Mouse (Mus musculus): ENCODE measurements around the gene Gm13178. TPM values are rescaled to one million over a fixed set of nuclear protein-coding genes. Genes with fewer than 3 reads are reported as not detected.

Gene Gm13178
- not detected in 2 replicates for polyA plus RNA-seq (2012; rRNA removed)

DNA sequence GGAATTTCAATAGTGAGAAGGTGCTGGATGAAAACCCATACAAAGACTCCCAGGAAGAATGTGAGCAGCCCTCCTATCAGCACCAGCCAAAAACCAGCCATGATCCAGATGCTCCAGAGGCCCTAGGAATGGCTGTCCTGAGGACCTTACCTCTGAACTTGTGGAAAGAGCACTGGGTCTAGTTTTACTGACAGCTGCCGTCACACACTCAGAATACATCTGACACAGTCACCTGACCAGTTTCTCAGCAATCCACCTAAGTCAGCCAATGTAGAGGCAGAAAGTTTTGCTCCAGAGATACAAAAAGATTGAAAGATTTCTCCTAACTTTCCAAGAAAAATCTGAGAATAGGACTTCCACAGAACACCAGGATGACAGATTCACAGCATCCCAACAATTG, at the start of gene Gm13178:
Gene Gm13178, minus strand, starts transcription at position 101 of the 400 bp plus-strand sequence.
- no peak for TF ChIP-seq CTCF (IDR thresholded peaks at IDR 0.05; ENCODE audit: borderline replicate concordance, insufficient read depth, low read depth, low read length)
- no peak within 1 kb of the TSS for H3K27ac ChIP-seq (ENCODE audit: insufficient read depth, low read length)
- H3K4me3 ChIP-seq (replicated peaks; ENCODE audit: insufficient read depth, low read depth, low read length) = no peak within 1 kb of the TSS
- no peaks in the 10 kb centered on the region for H3K4me1 ChIP-seq (ENCODE audit: control insufficient read depth, insufficient read depth, low read length)
- no peak for DNase-seq
- no peaks in the 10 kb centered on the region for H3K27me3 ChIP-seq (ENCODE audit: control insufficient read depth, insufficient read depth, low read length)
- 85% methylated on average over 1 of the region's 1 CpGs for WGBS

DNA sequence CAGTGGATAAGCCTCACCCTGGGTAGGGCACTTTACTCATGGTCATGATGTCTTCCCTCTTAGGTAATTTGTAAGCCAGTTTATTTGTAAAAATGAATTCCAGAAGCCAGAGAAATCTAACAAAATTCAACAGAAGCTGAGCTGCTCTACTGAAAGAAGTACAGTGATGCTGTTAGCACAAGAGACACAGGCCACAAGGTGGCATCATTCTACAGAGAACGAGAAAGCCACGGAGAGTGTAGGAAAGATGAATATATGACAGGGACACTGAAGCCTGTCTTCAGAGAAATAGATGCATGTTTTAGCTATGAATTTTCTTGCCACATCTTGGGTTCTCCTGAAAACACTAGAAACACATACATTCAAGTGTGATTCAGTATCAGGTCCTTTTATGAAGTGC, 44.5 kb upstream of the Gm13178 start:
- Histone ChIP-seq H3K4me3 (replicated peaks; ENCODE audit: insufficient read depth, low read depth, low read length) (no peak overlapping the region), H3K27ac (ENCODE audit: insufficient read depth, low read length) (no peak overlapping the region), H3K27me3 (ENCODE audit: control insufficient read depth, insufficient read depth, low read length) (no peaks in the 10 kb centered on the region), H3K4me1 (ENCODE audit: control insufficient read depth, insufficient read depth, low read length) (no peaks in the 10 kb centered on the region)
- WGBS = 16% methylated on average over 2 of the region's 2 CpGs
- DNase-seq = peak; percentile 8 to 12
- no peak for TF ChIP-seq POLR2A (IDR thresholded peaks at IDR 0.05; ENCODE audit: borderline replicate concordance, insufficient read depth, low read length)
- no peak for TF ChIP-seq CTCF (IDR thresholded peaks at IDR 0.05; ENCODE audit: borderline replicate concordance, insufficient read depth, low read depth, low read length)

DNA sequence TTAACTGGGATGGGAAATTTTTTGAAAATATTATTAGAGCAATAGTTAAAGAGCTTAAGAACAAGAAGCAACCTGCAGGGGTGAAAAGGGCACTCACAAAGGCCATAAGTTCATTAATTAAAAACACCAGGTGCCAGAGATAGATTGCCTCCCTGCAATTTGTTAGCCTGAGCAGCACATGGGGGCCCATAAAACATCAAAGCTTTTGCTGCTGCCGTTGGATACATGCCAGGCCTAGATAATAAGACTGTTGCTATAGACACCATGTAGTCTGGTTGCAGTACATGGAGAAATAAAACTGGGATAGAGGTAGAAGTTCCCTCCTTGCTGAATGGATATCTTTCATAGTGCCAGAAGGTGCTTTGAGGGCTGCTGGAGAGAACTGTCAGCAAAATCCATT, 27.9 kb upstream of the Gm13178 start:
- no peak for TF ChIP-seq CTCF (IDR thresholded peaks at IDR 0.05; ENCODE audit: borderline replicate concordance, insufficient read depth, low read depth, low read length)
- TF ChIP-seq POLR2A (IDR thresholded peaks at IDR 0.05; ENCODE audit: borderline replicate concordance, insufficient read depth, low read length) = no peak
- no peak overlapping the region for H3K4me3 ChIP-seq (replicated peaks; ENCODE audit: insufficient read depth, low read depth, low read length)
- 14% methylated on average over 1 of the region's 1 CpGs for WGBS
- H3K27me3 ChIP-seq (ENCODE audit: control insufficient read depth, insufficient read depth, low read length) = no peaks in the 10 kb centered on the region
- no peak overlapping the region for H3K27ac ChIP-seq (ENCODE audit: insufficient read depth, low read length)
- no peak for DNase-seq
- H3K4me1 ChIP-seq (ENCODE audit: control insufficient read depth, insufficient read depth, low read length) = no peaks in the 10 kb centered on the region

DNA sequence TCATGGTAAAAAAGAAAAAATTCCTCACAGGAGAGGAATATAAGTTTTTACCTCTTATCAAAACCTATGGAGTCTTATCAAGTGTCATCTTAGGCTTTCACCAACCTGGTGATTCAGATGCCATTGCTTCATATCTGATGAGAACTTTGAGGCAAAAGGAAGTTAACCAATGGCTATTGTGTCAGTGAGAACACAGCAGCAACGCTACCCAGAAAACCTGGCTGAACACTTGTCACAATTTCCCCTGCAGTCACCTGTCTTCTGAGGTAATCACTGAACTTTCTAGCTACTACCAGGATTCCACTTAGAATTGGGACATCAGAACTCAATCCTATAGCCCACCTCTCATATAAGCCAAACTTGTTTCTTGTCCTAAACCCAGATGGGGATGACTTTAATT, 1.5 kb downstream of the Gm13178 start:
- no peak for TF ChIP-seq POLR2A (IDR thresholded peaks at IDR 0.05; ENCODE audit: borderline replicate concordance, insufficient read depth, low read length)
- no peak for TF ChIP-seq CTCF (IDR thresholded peaks at IDR 0.05; ENCODE audit: borderline replicate concordance, insufficient read depth, low read depth, low read length)
- no peak for DNase-seq
- no peaks in the 10 kb centered on the region for H3K4me1 ChIP-seq (ENCODE audit: control insufficient read depth, insufficient read depth, low read length)
- 85% methylated on average over 1 of the region's 1 CpGs for WGBS
- H3K27me3 ChIP-seq (ENCODE audit: control insufficient read depth, insufficient read depth, low read length) = no peaks in the 10 kb centered on the region
- no peak overlapping the region for H3K27ac ChIP-seq (ENCODE audit: insufficient read depth, low read length)
- H3K4me3 ChIP-seq (replicated peaks; ENCODE audit: insufficient read depth, low read depth, low read length) = no peak overlapping the region

DNA sequence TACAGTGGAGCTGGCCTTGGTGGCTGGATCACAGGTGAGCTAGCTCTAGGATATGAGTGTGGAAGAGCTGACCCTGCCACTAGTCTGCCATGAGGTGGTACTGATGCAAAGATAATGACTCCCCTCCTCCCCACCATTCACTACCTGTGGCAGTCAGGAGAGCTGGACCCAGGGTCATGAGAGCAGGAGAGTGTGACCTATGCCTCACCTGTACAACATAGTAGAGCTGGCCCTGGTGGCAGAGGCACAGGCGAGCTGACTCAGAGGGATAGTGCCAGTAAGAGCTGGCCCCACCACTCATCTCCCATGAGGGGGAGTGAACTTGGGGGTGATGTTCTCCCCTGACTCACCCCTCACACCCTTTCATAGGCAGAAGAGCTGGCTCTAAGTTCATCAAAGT, 2.9 kb downstream of the Gm13178 start:
- no peak for DNase-seq
- WGBS = 84% methylated on average over 1 of the region's 1 CpGs

DNA sequence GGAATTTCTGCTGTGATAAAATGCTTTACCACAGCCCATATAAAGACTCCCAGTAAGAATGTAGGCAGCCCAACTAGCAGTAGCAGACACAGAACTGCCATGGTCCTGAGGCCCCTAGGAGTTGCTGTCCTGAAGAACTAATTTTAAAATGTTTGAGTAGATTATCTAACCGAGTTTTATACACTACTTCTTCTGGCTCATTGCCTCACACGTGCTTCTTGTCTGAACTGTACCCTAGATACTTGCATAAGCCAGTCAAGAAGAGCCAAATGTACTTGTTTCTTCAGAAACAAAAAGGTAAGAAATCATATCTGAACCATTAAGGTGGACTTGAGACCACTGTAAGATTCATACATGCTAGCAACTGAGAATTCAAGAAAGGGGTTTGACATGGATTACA, 34.9 kb downstream of the Gm13178 start, which contains the start of gene Gm436:
Gene Gm436, minus strand, starts transcription at position 101 of the 400 bp plus-strand sequence.
- no peaks in the 10 kb centered on the region for H3K27me3 ChIP-seq (ENCODE audit: control insufficient read depth, insufficient read depth, low read length)
- DNase-seq = no peak
- TF ChIP-seq CTCF (IDR thresholded peaks at IDR 0.05; ENCODE audit: borderline replicate concordance, insufficient read depth, low read depth, low read length) (no peak), POLR2A (IDR thresholded peaks at IDR 0.05; ENCODE audit: borderline replicate concordance, insufficient read depth, low read length) (no peak)
- H3K4me1 ChIP-seq (ENCODE audit: control insufficient read depth, insufficient read depth, low read length) = no peaks in the 10 kb centered on the region
- WGBS = 40% methylated on average over 2 of the region's 2 CpGs
- H3K4me3 ChIP-seq (replicated peaks; ENCODE audit: insufficient read depth, low read depth, low read length) = no peak within 1 kb of the TSS
- H3K27ac ChIP-seq (ENCODE audit: insufficient read depth, low read length) = no peak within 1 kb of the TSS

More for the DNA sequence above, 2.9 kb downstream of the Gm13178 start:
- H3K27me3 ChIP-seq (ENCODE audit: control insufficient read depth, insufficient read depth, low read length) = no peaks in the 10 kb centered on the region
- no peak overlapping the region for H3K4me3 ChIP-seq (replicated peaks; ENCODE audit: insufficient read depth, low read depth, low read length)
- no peaks in the 10 kb centered on the region for H3K4me1 ChIP-seq (ENCODE audit: control insufficient read depth, insufficient read depth, low read length)
- TF ChIP-seq CTCF (IDR thresholded peaks at IDR 0.05; ENCODE audit: borderline replicate concordance, insufficient read depth, low read depth, low read length) = no peak
- no peak for TF ChIP-seq POLR2A (IDR thresholded peaks at IDR 0.05; ENCODE audit: borderline replicate concordance, insufficient read depth, low read length)
- no peak overlapping the region for H3K27ac ChIP-seq (ENCODE audit: insufficient read depth, low read length)

Other genes starting within 250 kb of the Gm13178 start
- not detected in 2 replicates for gene 9430007A20Rik, start 201.6 kb downstream of the Gm13178 start, polyA plus RNA-seq (2012; rRNA removed)
- not detected in 2 replicates for gene Gm13124, start 156.3 kb downstream of the Gm13178 start, polyA plus RNA-seq (2012; rRNA removed)
- not detected in 2 replicates for gene Aadacl4, start 107.7 kb downstream of the Gm13178 start, polyA plus RNA-seq (2012; rRNA removed)
- gene Gm436, start 35.0 kb downstream of the Gm13178 start, polyA plus RNA-seq (2012; rRNA removed) = not detected in 2 replicates
- not detected in 2 replicates for gene Gm438, start 65.2 kb upstream of the Gm13178 start, polyA plus RNA-seq (2012; rRNA removed)
- gene Dhrs3, start 171.4 kb upstream of the Gm13178 start, polyA plus RNA-seq (2012; rRNA removed) = 21.8 and 24.4 TPM in 2 replicates

All from cerebellum, adult 2 months (tissue).